Mouse (Mus musculus): ENCODE results near the gene Mis18a.

- TF ChIP-seq CTCF (IDR thresholded peaks at IDR 0.05; ENCODE audit: control insufficient read depth, insufficient read depth, low read length) = no peak
- TF ChIP-seq POLR2A (IDR thresholded peaks at IDR 0.05; ENCODE audit: borderline replicate concordance, control insufficient read depth, low read depth, low read length) = no peak
Observed at GRCm38 (mm10) chr16:90703646-90704045, 23.6 kb downstream of the Mis18a start.
